Comparison of ENCODE assay signal across 16 mouse cellular contexts in the genomic region with DNA sequence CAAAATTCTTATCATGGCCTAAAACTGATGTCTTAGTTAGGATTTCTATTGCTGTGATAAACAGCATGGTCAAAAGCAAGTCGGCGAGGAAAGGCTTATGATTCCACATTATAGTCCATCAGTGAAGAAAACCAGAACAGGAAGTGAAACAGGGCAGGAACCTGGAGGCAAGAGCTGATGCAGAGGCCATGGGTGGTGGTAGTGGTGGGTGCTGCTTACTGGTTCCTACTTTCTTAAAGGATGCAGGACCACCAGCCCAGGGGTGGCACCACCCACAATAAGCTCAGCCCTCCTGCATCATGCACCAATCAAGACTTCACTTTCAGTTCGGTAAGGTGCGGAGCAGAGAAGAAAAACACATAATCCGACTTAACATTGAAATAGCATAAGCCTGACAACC.
A peak's percentile ranks its signal among the peaks of the same experiment; 100 is the strongest.
DNase-seq lines count a peak whose midpoint lies in the region; ATAC-seq and TF ChIP-seq lines count a peak whose summit lies in the region.
"Had no signal": no experiment of that assay in that cellular context is flagged by ENCODE, and none has a peak within 500 bp of the region (broad histone marks: within the 10 kb centered on the region; RNA-seq: fewer than 3 reads in every experiment).

No protein-coding gene starts in this region.

- no peak for ATAC-seq in liver, embryonic 11.5 days (replicated peaks; ENCODE audit: low FRiP score)
- ATAC-seq in liver, embryonic 12.5 days = no peak
- ATAC-seq in hematopoietic stem cell, adult 5-6 weeks (replicated peaks in 1 of 2; ENCODE audit: insufficient read depth in 1 of 2, low FRiP score in 2 of 2, low TSS enrichment in 1 of 2, low read depth in 1 of 2, poor library complexity in 2 of 2, severe bottlenecking in 2 of 2) = peak; percentile 52 to 56
- ATAC-seq in stomach, postnatal 0 days (ENCODE audit: low FRiP score, low TSS enrichment) = no peak
- ATAC-seq: forebrain, embryonic 16.5 days; hindbrain, embryonic 16.5 days; midbrain, embryonic 15.5 days had no signal

- DNase-seq in heart, embryonic 10.5 days (ENCODE audit: low spot score) = no peak
- no peak for DNase-seq in heart, adult 18-20 months
- peak; percentile 14 for DNase-seq in liver, embryonic 11.5 days (ENCODE audit: low spot score)
- DNase-seq in stomach, postnatal 0 days (ENCODE audit: low spot score) = peak; percentile 9
- no peak for DNase-seq in kidney, postnatal 14 days
- no peak for DNase-seq in neural tube, embryonic 10.5 days (ENCODE audit: extremely low spot score, low spot score)
- DNase-seq: cerebellum, adult 9-10 months; thymus, postnatal 14 days had no signal

- TF ChIP-seq CTCF in stomach, postnatal 0 days (IDR thresholded peaks at IDR 0.05; ENCODE audit: low read depth) = no peak

- H3K27me3 ChIP-seq in heart, embryonic 10.5 days (ENCODE audit: insufficient read depth, poor library complexity, severe bottlenecking) = no peaks in the 10 kb centered on the region
- no peaks in the 10 kb centered on the region for H3K27me3 ChIP-seq in liver, embryonic 11.5 days (replicated peaks; ENCODE audit: control insufficient read depth, insufficient read depth, low read length)
- no peaks in the 10 kb centered on the region for H3K27me3 ChIP-seq in liver, embryonic 12.5 days (replicated peaks)
- H3K27me3 ChIP-seq in stomach, postnatal 0 days (ENCODE audit: control insufficient read depth, insufficient read depth, low read length) = no peaks in the 10 kb centered on the region
- H3K27me3 ChIP-seq: embryonic facial prominence, embryonic 15.5 days; limb, embryonic 12.5 days; midbrain, embryonic 15.5 days had no signal

- H3K9ac ChIP-seq in liver, embryonic 11.5 days (ENCODE audit: low read depth, low read length) = no peak overlapping the region
- H3K9ac ChIP-seq in liver, embryonic 12.5 days = no peak overlapping the region
- no peak overlapping the region for H3K9ac ChIP-seq in stomach, postnatal 0 days (ENCODE audit: low read length)
- H3K9ac ChIP-seq: embryonic facial prominence, embryonic 15.5 days; limb, embryonic 12.5 days; liver, embryonic 14.5 days; midbrain, embryonic 15.5 days had no signal

- no peak for TF ChIP-seq EP300 in stomach, postnatal 0 days (optimal IDR thresholded peaks at IDR 0.05)

- peak overlapping the region; percentile 82 for H3K27ac ChIP-seq in heart, embryonic 10.5 days
- no peak overlapping the region for H3K27ac ChIP-seq in liver, embryonic 11.5 days (ENCODE audit: low read depth, low read length)
- no peak overlapping the region for H3K27ac ChIP-seq in liver, embryonic 12.5 days
- H3K27ac ChIP-seq in stomach, postnatal 0 days (replicated peaks) = no peak overlapping the region; the same call in 1 of the 2 replicates
- H3K27ac ChIP-seq: limb, embryonic 12.5 days; liver, embryonic 14.5 days; midbrain, embryonic 15.5 days had no signal

- H3K4me1 ChIP-seq in heart, embryonic 10.5 days = peaks cover 39% of the 10 kb centered on the region
- peaks cover 4% of the 10 kb centered on the region; the same call in 1 of the 2 replicates for H3K4me1 ChIP-seq in liver, embryonic 11.5 days (replicated peaks; ENCODE audit: control insufficient read depth, insufficient read depth, low read length)
- H3K4me1 ChIP-seq in liver, embryonic 12.5 days = peaks cover 29% of the 10 kb centered on the region
- no peaks in the 10 kb centered on the region for H3K4me1 ChIP-seq in stomach, postnatal 0 days (replicated peaks; ENCODE audit: control insufficient read depth, insufficient read depth)
- H3K4me1 ChIP-seq: midbrain, embryonic 15.5 days had no signal

- H3K4me3 ChIP-seq in heart, embryonic 10.5 days = no peak overlapping the region
- no peak overlapping the region for H3K4me3 ChIP-seq in liver, embryonic 11.5 days (ENCODE audit: low read depth, low read length)
- H3K4me3 ChIP-seq in liver, embryonic 12.5 days = no peak overlapping the region
- H3K4me3 ChIP-seq in stomach, postnatal 0 days (ENCODE audit: low read depth, low read length) = no peak overlapping the region
- H3K4me3 ChIP-seq: embryonic facial prominence, embryonic 15.5 days; limb, embryonic 12.5 days; midbrain, embryonic 15.5 days had no signal

- no peak overlapping the region for H3K4me2 ChIP-seq in liver, embryonic 11.5 days
- H3K4me2 ChIP-seq in liver, embryonic 12.5 days = no peak overlapping the region
- H3K4me2 ChIP-seq in stomach, postnatal 0 days (replicated peaks; ENCODE audit: low read depth) = no peak overlapping the region
- H3K4me2 ChIP-seq: midbrain, embryonic 15.5 days had no signal

- 89% methylated on average over 5 of the region's 5 CpGs for WGBS in heart, embryonic 10.5 days
- WGBS in liver, embryonic 11.5 days = 78% methylated on average over 5 of the region's 5 CpGs
- 72% methylated on average over 5 of the region's 5 CpGs for WGBS in liver, embryonic 12.5 days (ENCODE audit: insufficient replicate concordance)
- WGBS in stomach, postnatal 0 days = 76% methylated on average over 5 of the region's 5 CpGs

- H3K9me3 ChIP-seq in heart, embryonic 10.5 days = no peaks in the 10 kb centered on the region
- H3K9me3 ChIP-seq in liver, embryonic 11.5 days (ENCODE audit: control insufficient read depth, low read length) = no peaks in the 10 kb centered on the region
- no peaks in the 10 kb centered on the region for H3K9me3 ChIP-seq in liver, embryonic 12.5 days (replicated peaks)
- H3K9me3 ChIP-seq in stomach, postnatal 0 days (ENCODE audit: control insufficient read depth, low read length) = no peaks in the 10 kb centered on the region
- H3K9me3 ChIP-seq: embryonic facial prominence, embryonic 15.5 days; limb, embryonic 12.5 days; midbrain, embryonic 15.5 days had no signal

- no peaks in the 10 kb centered on the region for H3K36me3 ChIP-seq in heart, embryonic 10.5 days
- no peaks in the 10 kb centered on the region for H3K36me3 ChIP-seq in liver, embryonic 11.5 days (ENCODE audit: control insufficient read depth, insufficient read depth, low read length)
- no peaks in the 10 kb centered on the region for H3K36me3 ChIP-seq in liver, embryonic 12.5 days
- no peaks in the 10 kb centered on the region for H3K36me3 ChIP-seq in stomach, postnatal 0 days (ENCODE audit: control insufficient read depth, insufficient read depth, low read length)
- H3K36me3 ChIP-seq: embryonic facial prominence, embryonic 15.5 days; limb, embryonic 12.5 days; midbrain, embryonic 15.5 days had no signal

Comparison
In these comparisons a context has a peak if more than half of its experiments do, and no peak if none do; other contexts are left out.
1. DNase-seq: peak in liver, embryonic 11.5 days (single experiment) and stomach, postnatal 0 days (single experiment); none in heart, embryonic 10.5 days (single experiment), heart, adult 18-20 months (0 of 2), kidney, postnatal 14 days (single experiment) and neural tube, embryonic 10.5 days (single experiment).
2. ATAC-seq: peak in hematopoietic stem cell, adult 5-6 weeks (2 of 2); none in liver, embryonic 11.5 days (single experiment), liver, embryonic 12.5 days (single experiment) and stomach, postnatal 0 days (single experiment).